Mouse (Mus musculus): ENCODE measurements around the gene Rnf181. TPM values are rescaled to one million over a fixed set of nuclear protein-coding genes. Genes with fewer than 3 reads are reported as not detected.
A peak's percentile ranks its signal among the peaks of the same experiment; 100 is the strongest.

Gene Rnf181
- polyA plus RNA-seq (2014; fragmentation: Nextera tagmentation; extraction: Ambion mirVana), result 105 and 116 TPM in 2 replicates

DNA sequence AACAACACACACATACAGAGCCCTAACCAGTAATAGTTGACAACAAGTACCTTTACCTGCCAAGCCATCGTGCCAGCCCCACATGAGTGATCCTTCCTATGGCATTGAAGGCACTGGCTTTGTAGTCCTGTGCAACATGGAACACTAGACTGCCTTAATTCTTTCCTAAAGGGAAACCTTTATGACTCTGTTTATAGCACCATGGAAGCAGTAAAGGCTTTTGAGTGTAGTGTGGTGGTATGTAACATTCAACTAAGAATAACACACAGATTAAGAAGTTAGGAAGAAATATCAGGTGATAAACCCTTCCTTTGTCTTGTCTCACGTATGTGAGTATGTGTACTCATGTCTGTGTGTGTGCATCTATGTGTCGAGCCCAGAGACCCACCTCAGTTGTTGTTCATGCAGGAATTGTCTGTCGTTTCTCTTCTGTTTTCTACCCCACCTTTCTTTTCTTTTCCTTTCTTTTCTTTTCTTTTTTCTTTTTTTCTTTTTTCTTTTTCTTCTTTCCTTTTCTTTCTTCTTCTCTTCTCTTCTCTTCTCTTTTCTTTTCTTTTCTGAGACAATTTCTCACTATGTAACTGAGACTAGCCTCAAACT, at the start of gene Rnf181:
Gene Rnf181, minus strand, starts transcription at position 113 of the 600 bp plus-strand sequence.
- Histone ChIP-seq H3K36me3 (ENCODE audit: insufficient read depth) (no peaks in the 10 kb centered on the region), H3K9me3 (ENCODE audit: low read depth, low read length) (no peaks in the 10 kb centered on the region), H3K4me2 (no peak within 1 kb of the TSS), H3K4me3 (ENCODE audit: low read depth, low read length) (no peak within 1 kb of the TSS), H3K27ac (ENCODE audit: low read depth) (no peak within 1 kb of the TSS), H3K4me1 (ENCODE audit: insufficient read depth) (0 out of 2 replicates have a peak, but pooled peaks cover 5% of the 10 kb centered on the region), H3K27me3 (ENCODE audit: insufficient read depth, low read length) (no peaks in the 10 kb centered on the region), H3K9ac (no peak within 1 kb of the TSS)
- ATAC-seq (ENCODE audit: insufficient read depth) (no peak), DNase-seq (no peak)
- WGBS, result 75% methylated on average over 4 of the region's 4 CpGs
- no peak for TF ChIP-seq CTCF (IDR thresholded peaks at IDR 0.05; ENCODE audit: low read depth)

DNA sequence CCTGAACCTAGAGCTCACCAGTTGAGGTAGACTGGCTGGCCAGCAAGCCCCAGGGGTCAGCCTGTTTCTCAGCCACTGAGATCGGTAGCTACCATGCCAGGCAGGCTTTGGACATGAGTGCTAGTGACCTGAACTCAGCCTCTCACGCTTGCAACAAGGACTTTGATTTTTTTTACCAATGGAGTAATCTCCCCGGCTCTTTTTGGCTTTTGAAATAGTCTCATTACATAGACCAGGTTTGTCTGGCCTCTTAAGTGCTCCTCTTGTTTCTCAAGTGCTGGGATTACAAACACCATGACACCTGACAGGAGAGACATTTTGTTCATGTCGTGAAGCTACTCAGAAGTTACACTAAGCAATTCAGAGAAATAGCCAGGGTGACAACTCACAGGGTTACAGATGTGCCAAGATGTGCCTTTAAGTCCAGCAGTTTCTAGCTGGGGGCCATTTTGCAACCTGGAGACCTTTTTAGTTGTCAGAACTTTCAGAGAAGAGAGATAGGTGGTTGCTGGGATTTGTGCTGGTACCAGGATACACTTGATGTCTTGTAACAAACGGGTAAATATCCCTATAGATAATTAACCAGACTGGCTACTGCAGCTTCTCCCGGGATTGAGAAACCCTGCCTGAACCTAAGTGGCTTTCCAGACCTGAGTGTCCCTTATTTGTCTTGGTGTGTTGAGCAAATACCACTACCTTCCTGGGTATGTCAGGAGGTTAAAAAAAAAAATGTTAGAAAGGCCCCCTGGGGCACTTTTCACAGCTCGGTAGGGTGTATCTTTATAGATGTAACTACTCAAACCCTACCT, 49.4 kb upstream of the Rnf181 start:
- Histone ChIP-seq H3K4me2 (no peak overlapping the region), H3K9ac (no peak overlapping the region), H3K36me3 (ENCODE audit: insufficient read depth) (peaks cover 40% of the 10 kb centered on the region)

DNA sequence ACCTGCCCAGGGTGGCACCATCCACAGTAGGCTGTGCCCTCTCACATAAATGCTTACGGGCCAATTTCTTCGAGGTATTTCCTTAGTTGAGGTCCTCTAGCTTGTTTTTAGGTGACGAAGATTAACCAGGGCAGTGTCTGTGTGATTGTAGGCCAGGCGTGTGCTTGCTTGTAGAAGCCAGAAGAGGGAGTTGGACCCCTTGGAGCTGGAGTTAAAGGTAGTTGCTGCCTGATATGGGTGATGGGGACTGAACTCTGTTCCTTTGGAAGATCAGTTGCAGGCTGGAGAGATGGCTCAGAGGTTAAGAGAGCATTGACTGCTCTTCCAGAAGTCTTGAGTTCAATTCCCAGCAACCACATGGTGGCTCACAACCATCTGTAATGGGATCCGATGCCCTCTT, 48.4 kb upstream of the Rnf181 start:
- DNase-seq (no peak), ATAC-seq (ENCODE audit: insufficient read depth) (no peak)
- H3K4me2 ChIP-seq, result peak overlapping the region; percentile 86
- H3K9ac ChIP-seq, result peak overlapping the region; percentile 77
- 79% methylated on average over 5 of the region's 5 CpGs for WGBS
- peaks cover 30% of the 10 kb centered on the region for H3K36me3 ChIP-seq (ENCODE audit: insufficient read depth)
- no peak for TF ChIP-seq CTCF (IDR thresholded peaks at IDR 0.05; ENCODE audit: low read depth)
- H3K4me3 ChIP-seq (ENCODE audit: low read depth, low read length), result peak overlapping the region; percentile 68
- no peaks in the 10 kb centered on the region for H3K27me3 ChIP-seq (ENCODE audit: insufficient read depth, low read length)
- peaks cover 7% of the 10 kb centered on the region; the same call in 1 of the 2 replicates for H3K4me1 ChIP-seq (ENCODE audit: insufficient read depth)
- H3K27ac ChIP-seq (ENCODE audit: low read depth), result no peak overlapping the region
- H3K9me3 ChIP-seq (ENCODE audit: low read depth, low read length), result no peaks in the 10 kb centered on the region

More for the DNA sequence above, 49.4 kb upstream of the Rnf181 start:
- ATAC-seq (ENCODE audit: insufficient read depth) (no peak), DNase-seq (no peak)
- H3K27ac ChIP-seq (ENCODE audit: low read depth), result no peak overlapping the region
- TF ChIP-seq CTCF (IDR thresholded peaks at IDR 0.05; ENCODE audit: low read depth), result no peak
- H3K4me1 ChIP-seq (ENCODE audit: insufficient read depth), result peaks cover 7% of the 10 kb centered on the region; the same call in 1 of the 2 replicates
- WGBS, result 60% methylated on average over 7 of the region's 7 CpGs
- no peaks in the 10 kb centered on the region for H3K27me3 ChIP-seq (ENCODE audit: insufficient read depth, low read length)
- no peaks in the 10 kb centered on the region for H3K9me3 ChIP-seq (ENCODE audit: low read depth, low read length)
- H3K4me3 ChIP-seq (ENCODE audit: low read depth, low read length), result no peak overlapping the region

DNA sequence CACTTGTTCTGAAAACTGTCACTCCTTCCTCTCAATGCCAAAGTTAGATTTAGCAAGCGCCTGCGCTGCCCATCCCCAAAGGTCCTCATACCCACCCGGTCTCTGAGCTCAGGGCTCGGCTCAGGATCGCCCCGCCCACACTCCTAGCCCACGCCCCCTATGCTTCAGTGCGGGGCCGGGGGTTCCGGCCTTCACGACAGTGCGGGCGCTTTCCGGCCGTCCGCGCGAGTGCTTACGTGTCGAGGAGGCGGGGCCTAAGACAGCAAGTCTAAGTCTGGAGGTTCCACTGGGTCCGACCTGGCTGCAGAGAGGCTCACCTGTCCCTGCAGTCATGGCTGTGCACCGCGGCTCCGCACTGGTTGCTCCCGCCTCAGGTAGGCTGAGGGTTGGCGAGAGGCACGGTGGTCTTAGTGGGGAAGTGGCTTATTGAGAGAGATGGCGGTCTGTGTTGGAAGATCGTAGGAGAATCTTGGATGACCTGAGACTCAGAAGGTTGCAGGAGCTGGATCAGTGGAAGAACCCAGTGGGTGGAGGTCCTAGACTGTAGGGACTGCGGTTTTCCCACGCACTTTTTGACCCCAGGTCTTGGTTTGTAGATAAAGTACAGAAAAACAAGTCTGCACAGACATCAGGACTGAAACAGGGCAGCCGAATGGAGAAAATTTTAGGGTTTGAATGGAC, 47.5 kb upstream of the Rnf181 start, which contains the start of gene Ggcx:
Gene Ggcx, plus strand, starts transcription at position 233 of the 681 bp plus-strand sequence.
- Histone ChIP-seq H3K4me1 (ENCODE audit: insufficient read depth) (peaks cover 7% of the 10 kb centered on the region; the same call in 1 of the 2 replicates), H3K4me2 (peak within 1 kb of the TSS; percentile 86), H3K27me3 (ENCODE audit: insufficient read depth, low read length) (no peaks in the 10 kb centered on the region), H3K9me3 (ENCODE audit: low read depth, low read length) (no peaks in the 10 kb centered on the region), H3K9ac (peak within 1 kb of the TSS; percentile 77), H3K4me3 (ENCODE audit: low read depth, low read length) (peak within 1 kb of the TSS; percentile 68), H3K27ac (ENCODE audit: low read depth) (peak within 1 kb of the TSS; percentile 21; the same call in 1 of the 2 replicates), H3K36me3 (ENCODE audit: insufficient read depth) (peaks cover 21% of the 10 kb centered on the region)
- WGBS, result 1% methylated on average over 33 of the region's 33 CpGs
- DNase-seq, result peak; percentile 99
- TF ChIP-seq CTCF (IDR thresholded peaks at IDR 0.05; ENCODE audit: low read depth), result no peak
- ATAC-seq (ENCODE audit: insufficient read depth), result peak; percentile 95

DNA sequence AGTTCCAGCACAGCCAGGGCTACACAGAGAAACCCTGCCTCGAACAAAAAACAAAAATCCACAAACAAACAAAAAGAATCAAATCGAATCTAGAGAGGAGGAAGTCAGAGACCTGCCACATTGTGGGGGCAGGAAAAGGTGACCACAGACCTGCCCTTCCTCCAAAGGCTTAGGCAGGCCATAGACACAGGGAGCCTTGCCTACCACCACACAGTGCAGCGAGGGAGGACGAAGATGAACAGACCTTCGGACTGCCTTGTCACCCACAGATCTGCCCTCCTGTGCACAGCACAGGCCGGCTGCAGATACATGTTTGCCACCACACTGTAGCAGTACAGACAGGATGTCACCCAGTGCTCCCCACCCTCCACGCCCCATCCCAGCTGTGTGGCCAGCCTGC, 43.8 kb upstream of the Rnf181 start:
- no peak overlapping the region for H3K4me3 ChIP-seq (ENCODE audit: low read depth, low read length)
- no peak overlapping the region for H3K9ac ChIP-seq
- no peaks in the 10 kb centered on the region for H3K36me3 ChIP-seq (ENCODE audit: insufficient read depth)
- H3K4me2 ChIP-seq, result no peak overlapping the region
- DNase-seq (no peak), ATAC-seq (ENCODE audit: insufficient read depth) (no peak)
- no peaks in the 10 kb centered on the region for H3K9me3 ChIP-seq (ENCODE audit: low read depth, low read length)
- TF ChIP-seq CTCF (IDR thresholded peaks at IDR 0.05; ENCODE audit: low read depth), result no peak
- H3K27me3 ChIP-seq (ENCODE audit: insufficient read depth, low read length), result no peaks in the 10 kb centered on the region
- H3K4me1 ChIP-seq (ENCODE audit: insufficient read depth), result peaks cover 7% of the 10 kb centered on the region; the same call in 1 of the 2 replicates
- H3K27ac ChIP-seq (ENCODE audit: low read depth), result no peak overlapping the region
- WGBS, result 80% methylated on average over 7 of the region's 7 CpGs

DNA sequence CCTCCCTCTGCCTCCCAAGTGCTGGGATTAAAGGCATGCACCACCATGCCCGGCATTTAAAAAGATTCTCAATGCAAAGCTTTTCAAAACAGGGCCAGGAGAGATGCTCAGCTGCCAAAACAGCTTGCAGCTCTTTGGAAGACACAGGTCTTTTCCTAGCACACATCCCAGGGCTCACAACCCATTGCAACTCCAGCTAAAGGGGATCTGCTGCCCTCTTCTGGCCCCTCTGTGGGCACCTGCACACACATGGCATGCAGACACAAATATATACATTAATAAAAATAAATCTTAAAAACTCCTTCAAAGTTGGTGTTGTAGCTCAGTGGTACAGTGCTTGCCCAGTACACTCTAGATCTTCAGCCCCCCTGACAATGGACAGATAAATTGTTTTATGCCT, 43.2 kb upstream of the Rnf181 start:
- Histone ChIP-seq H3K9me3 (ENCODE audit: low read depth, low read length) (no peaks in the 10 kb centered on the region), H3K4me2 (no peak overlapping the region), H3K4me3 (ENCODE audit: low read depth, low read length) (no peak overlapping the region), H3K27me3 (ENCODE audit: insufficient read depth, low read length) (no peaks in the 10 kb centered on the region), H3K4me1 (ENCODE audit: insufficient read depth) (peaks cover 3% of the 10 kb centered on the region; the same call in 1 of the 2 replicates), H3K9ac (no peak overlapping the region), H3K36me3 (ENCODE audit: insufficient read depth) (no peaks in the 10 kb centered on the region), H3K27ac (ENCODE audit: low read depth) (no peak overlapping the region)
- no peak for ATAC-seq (ENCODE audit: insufficient read depth)
- no peak for DNase-seq
- 38% methylated on average over 1 of the region's 1 CpGs for WGBS
- TF ChIP-seq CTCF (IDR thresholded peaks at IDR 0.05; ENCODE audit: low read depth), result no peak
